Mouse (Mus musculus): Measurements from ENCODE around the gene Epha8. TPM values are rescaled to one million over a fixed set of nuclear protein-coding genes. Genes with fewer than 3 reads are reported as not detected.

Gene Epha8
- polyA plus RNA-seq, 1 experiment from 2014 or later = 0.28 TPM

- Histone ChIP-seq H3K4me3 (replicated peaks) (no peak overlapping the region), H3K27ac (no peak overlapping the region), H3K9ac (replicated peaks) (no peak overlapping the region), H3K9me3 (no peaks in the 10 kb centered on the region), H3K36me3 (no peaks in the 10 kb centered on the region), H3K4me1 (replicated peaks) (no peaks in the 10 kb centered on the region), H3K4me2 (no peak overlapping the region), H3K27me3 (peaks cover 28% of the 10 kb centered on the region)
- no peak for ATAC-seq (ENCODE audit: insufficient number of reproducible peaks, insufficient read depth, low FRiP score, low TSS enrichment, low read depth)
- 62% methylated on average over 5 of the region's 5 CpGs for WGBS
These were observed 68.9 kb downstream of the Epha8 start for GRCm38 (mm10) chr4:136887714-136888113.

- no peak within 1 kb of the TSS for H3K4me3 ChIP-seq (replicated peaks)
These were observed 70.5 kb downstream of the Epha8 start, which contains the start of gene C1qb for GRCm38 (mm10) chr4:136886101-136886500. Gene C1qb, minus strand, starts transcription at chr4:136886187.

More at GRCm38 (mm10) chr4:136886101-136886500, 70.5 kb downstream of the Epha8 start, which contains the start of gene C1qb:
- ATAC-seq (ENCODE audit: insufficient number of reproducible peaks, insufficient read depth, low FRiP score, low TSS enrichment, low read depth) = no peak
- Histone ChIP-seq H3K36me3 (no peaks in the 10 kb centered on the region), H3K4me2 (no peak within 1 kb of the TSS), H3K27me3 (peaks cover 14% of the 10 kb centered on the region), H3K9me3 (no peaks in the 10 kb centered on the region), H3K4me1 (replicated peaks) (no peaks in the 10 kb centered on the region), H3K9ac (replicated peaks) (no peak within 1 kb of the TSS), H3K27ac (no peak within 1 kb of the TSS)
- 65% methylated on average over 7 of the region's 7 CpGs for WGBS

Other genes starting within 250 kb of the Epha8 start
- 13.7 and 16.9 TPM in 2 replicates for gene Ephb2, start 120.8 kb downstream of the Epha8 start, polyA plus RNA-seq (2016; fragmentation: Nextera tagmentation; extraction: Ambion mirVana)
- gene C1qb, start 70.6 kb downstream of the Epha8 start, polyA plus RNA-seq (2016; fragmentation: Nextera tagmentation; extraction: Ambion mirVana) = 17.7 and 20.9 TPM in 2 replicates
- 11.9 and 12.8 TPM in 2 replicates for gene C1qc, start 63.8 kb downstream of the Epha8 start, polyA plus RNA-seq (2016; fragmentation: Nextera tagmentation; extraction: Ambion mirVana)
- gene C1qa, start 58.0 kb downstream of the Epha8 start, polyA plus RNA-seq (2016; fragmentation: Nextera tagmentation; extraction: Ambion mirVana) = 11.4 and 11.9 TPM in 2 replicates
- gene Zbtb40, start 92.0 kb upstream of the Epha8 start, polyA plus RNA-seq (2016; fragmentation: Nextera tagmentation; extraction: Ambion mirVana) = 5.3 and 6.1 TPM in 2 replicates